Mouse (Mus musculus) layer of hippocampus, adult 9-10 months (tissue): ENCODE data around the gene Txndc17.

Source experiments
- DNase-seq: peaks from one replicate; pipeline ENCODE4 v3.0.0; 2022; ENCODE audit warnings: low spot score

The Txndc17 gene

DNA sequence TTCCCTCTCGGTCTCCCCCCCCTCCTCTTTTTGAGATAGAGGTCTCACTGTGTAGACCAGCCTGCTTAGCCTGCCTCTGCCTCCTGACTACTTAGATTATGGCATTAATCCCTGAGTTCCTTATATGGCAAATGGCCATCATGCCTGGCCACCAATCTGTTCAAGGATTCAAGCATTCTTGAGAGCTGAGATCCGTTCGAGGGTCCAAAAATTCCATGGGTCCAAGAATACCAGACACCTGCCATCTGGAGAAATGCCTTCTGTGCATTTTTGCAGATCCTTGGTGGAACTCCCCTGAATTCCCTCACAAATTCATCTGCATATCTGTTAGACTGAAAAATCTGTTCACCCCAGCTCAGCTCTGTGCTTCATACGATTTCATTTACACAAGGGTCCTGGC lies 16.1 kb downstream of the Txndc17 start:
- no peak for DNase-seq

DNA sequence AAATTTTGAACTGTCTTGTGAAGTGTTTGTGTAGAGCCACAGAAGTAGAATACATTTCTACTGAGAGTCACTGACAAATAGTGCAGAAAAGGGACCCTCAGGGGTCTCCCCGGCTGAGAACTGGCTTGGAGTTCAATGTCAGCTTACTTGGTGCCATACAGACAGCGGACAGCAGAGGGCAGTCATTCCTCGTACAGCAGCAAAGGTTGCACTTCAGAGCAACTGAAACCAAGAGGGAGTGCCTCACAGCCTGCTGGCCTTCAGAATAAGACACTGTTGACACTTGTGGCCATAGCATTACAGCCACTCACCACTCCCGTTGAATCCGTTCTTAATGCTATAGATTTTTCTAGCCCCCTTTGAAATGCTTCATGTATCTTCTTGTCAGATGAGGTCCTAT lies 17.5 kb downstream of the Txndc17 start:
- peak; percentile 77 for DNase-seq

DNA sequence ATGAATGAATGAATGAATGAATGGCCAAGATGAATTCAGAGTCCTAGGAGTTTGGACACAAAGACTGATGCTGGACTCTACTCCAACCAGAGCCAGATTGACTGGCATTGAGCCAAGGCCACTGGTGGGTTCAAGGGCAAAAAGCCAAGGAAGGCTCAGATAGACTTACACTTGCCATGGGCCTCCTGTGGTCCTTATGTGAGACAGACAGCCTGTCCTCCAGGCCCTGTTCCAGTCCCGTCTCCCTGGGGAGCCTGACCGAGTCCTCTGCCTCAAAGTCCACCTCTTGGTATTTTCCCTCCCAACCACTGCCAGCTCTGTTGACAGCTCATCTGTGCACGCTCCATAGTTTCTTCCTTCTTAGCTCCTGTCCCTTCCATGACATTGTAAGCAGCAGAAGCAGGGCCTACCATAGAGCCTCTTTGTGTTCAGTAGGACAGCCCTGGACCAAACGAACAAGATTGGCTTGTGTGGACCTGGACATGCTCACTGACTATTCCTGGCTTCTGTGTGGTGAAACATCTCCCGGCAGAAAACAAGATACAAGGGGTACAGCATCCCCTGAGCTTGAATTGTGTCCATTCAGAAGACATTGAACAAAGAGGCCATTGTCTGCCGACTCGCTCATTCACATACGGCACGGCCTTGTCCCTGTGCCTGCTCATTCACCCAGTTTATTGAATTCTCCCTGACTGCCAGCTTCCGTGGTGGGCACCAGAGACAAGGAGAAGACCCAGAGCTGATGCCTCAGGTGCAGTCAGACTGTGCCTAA lies 18.9 kb downstream of the Txndc17 start:
- DNase-seq, result no peak

DNA sequence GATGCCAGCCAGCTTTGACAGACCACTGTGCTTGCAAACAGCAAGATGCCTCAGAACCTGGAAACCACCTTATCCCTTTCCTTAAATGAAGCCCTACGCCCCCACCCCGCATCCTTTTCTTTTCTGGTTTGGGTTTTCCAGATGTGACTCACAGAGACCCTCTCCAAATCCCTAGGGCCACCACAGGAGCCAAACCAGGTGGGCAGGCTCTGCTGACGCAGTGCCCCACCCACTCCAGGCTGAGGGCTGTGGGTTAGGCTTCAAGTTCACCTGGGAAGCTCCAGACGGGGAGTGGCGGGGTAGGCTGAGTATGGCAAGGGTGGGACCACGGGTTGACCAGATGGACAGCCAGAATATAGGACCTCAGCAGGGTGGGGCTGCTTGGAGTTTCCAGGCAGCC lies 19.6 kb downstream of the Txndc17 start:
- no peak for DNase-seq

DNA sequence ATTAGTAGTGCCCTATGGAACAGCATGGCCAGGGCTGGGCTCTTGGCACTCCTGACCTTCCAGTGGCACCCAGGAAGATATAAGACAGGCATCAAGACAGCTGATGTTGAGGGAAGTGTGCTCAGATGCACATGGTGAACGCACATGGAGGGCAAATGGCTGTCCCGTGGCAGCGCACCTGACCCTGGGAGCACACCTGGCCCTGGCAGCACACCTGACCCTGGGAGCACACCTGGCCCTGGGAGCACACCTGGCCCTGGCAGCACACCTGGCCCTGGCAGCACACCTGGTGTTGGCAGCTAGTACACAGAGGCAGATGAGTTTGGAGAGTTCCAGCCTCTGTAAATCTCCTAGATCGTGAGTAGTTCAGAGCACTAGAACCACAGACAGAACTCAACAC lies 21.2 kb downstream of the Txndc17 start:
- no peak for DNase-seq

DNA sequence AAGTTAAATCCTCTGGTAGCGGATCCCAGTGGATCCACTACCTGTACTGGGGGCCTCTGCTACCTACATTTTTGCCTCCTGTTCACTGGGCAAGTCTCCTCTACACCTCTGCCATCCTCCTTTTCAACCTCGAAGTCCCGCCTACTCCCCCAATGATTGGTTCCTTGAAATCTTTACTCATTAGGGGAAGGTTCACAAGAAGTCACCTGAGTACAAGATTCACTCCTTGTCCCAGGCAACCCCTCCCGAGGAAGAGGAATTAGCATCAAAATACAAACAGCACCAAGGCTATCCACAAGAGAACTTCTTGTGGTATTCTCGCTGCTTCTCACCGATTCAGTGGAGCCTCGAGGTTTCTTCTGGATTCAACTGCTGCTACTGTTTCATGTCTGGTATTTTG lies 24.7 kb downstream of the Txndc17 start:
- no peak for DNase-seq

DNA sequence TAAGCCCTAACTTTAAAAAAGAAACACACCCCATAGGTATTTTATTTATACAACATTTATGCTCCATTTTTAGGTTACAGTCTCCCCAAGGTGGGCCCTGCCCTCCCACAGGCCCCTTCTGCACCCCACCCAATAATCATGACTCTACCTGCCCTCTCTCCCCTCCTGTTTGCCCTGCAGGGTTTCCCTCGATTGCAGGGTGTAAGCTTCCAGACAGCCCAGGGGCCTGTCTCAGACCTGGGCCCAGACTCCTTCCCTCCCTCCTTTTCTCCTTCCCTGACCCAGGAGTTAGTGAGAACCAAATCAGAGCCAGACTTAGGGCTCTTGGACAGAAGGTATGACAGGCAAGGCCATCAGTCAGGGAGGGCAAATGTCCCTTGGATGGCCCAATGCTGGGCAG lies 25.6 kb downstream of the Txndc17 start:
- no peak for DNase-seq

DNA sequence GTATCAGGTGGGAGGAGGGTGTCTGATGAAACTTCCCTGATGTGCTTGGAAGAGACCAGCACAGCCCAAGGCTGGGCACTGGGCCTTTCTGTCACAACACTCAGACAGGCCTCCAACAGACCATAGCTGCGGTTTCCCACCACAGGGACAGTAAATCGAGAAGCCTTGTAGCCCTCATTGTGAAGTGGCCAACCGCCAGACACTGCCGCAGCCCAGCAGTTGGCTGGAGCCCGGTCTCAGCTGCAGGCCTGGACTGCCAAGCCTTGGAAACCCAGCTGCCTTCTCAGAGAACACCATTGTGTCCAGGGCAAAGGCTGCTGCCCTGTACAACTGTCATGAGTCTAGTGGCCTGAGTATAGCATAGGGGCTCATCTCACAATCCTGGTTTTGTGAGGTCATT lies 26.7 kb downstream of the Txndc17 start:
- DNase-seq, result peak; percentile 29

DNA sequence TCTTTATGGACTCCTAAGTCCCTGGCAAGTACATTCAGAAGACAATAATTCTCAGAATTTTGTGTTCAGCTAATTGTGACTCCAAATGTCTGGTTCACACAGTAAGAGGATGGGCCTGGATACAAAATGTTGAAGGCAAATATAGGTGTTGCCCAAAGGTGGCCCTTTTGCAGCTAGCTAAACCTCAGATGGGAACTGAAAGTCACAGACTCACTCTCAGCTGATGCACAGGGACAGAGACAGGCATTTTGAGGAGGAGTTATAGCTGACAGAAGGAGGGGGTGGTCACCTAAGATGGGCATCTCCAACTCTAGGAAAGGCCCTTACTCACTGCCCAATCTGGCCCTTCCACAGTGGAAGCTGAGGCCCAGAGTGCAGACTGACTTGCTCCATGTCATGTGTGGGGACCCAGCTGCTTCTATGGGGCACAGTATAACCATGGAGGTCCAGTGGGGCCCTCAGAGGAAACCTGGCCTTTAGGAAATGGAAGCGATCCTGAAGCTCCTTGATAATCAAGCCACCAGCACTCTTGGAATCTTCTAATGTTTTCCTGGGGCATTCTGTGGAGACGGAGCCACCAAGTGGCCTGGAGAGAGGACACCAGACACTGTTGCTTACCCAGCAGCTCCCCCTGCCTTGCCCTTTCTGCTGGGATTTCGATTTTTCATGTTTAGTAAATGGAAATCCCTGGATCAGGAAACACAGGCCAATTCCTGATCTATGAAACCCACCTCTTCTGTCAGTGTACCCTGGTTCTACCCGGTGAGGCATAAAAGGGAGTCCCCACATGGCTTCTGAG lies 32.9 kb downstream of the Txndc17 start:
- DNase-seq, result no peak

DNA sequence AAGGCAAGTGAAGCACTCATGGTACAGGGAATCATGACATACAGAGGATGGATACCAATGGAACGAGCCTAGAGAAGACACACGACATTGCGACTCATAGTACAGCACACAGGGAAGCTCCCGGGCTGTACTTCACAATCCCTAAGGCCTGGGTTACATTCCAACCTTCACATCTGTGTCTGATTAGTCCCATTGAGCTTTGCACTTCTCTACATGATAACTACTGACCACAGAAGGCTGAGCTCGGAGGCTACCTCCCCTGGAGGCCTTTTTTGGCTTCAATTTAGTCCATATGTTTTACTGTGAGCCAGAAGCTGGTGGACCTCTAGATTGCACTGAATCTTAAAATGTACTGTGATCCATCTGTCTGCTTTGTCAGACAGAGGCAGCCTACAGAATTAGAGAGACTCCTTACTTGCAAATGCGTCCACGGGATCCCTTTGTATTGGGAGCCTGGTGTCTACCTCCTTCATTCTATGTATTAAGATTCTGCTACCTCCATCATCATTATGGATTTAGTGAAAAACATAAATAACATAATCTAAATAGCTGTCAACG lies 37.9 kb downstream of the Txndc17 start:
- DNase-seq, result no peak

DNA sequence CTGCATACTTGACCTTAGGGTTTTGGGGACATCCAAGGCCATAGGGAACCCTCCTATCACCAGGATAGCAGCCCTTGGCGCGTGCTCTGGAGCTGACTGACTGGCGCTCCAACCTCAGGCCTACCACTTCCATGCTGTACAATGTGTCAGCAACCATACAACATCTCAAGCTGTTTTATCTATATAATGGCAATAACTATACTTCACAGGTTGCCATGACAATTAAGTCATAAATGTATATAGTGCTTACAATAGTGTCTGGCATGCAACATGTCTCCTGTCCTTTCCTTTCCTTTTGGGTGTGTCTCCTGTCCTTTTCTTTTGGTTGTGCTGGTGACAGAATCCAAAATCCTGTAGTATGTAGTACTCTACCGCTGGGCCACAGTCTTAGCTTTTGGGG lies 48.3 kb downstream of the Txndc17 start:
- no peak for DNase-seq

DNA sequence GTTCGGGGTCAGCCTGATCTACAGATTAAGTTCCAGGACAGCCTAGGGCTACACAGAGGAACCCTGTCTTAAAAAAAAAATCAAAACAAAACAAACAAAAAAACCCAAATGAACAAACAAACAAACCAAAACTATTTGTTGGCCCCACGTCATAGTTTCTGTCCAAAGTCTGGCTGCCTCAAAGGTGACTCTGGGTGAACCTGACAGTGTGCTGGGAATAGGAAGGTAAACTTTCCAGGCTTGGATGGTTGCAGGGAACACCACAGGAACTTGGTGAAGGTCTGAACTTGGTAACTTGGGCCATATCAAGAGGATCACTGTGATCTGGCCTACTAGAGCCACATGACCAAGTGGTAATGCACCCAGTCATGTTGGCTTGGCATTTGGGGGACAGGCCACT lies 49.1 kb downstream of the Txndc17 start:
- no peak for DNase-seq
